Comparison of ENCODE assay signal across 11 mouse cellular contexts in genomic region chr11:45174811-45175798, GRCm38 (mm10).
DNase-seq lines count a peak whose midpoint lies in the region; ATAC-seq and TF ChIP-seq lines count a peak whose summit lies in the region.
"Had no signal": no experiment of that assay in that cellular context is flagged by ENCODE, and none has a peak within 500 bp of the region (broad histone marks: within the 10 kb centered on the region; RNA-seq: fewer than 3 reads in every experiment).

No protein-coding gene starts in this region.

- H3K9ac ChIP-seq in stomach, embryonic 16.5 days (ENCODE audit: low read length) = no peak overlapping the region
- no peak overlapping the region for H3K9ac ChIP-seq in stomach, postnatal 0 days (ENCODE audit: low read length)
- H3K9ac ChIP-seq: embryonic facial prominence, embryonic 13.5 days; liver, embryonic 15.5 days had no signal

- no peaks in the 10 kb centered on the region for H3K9me3 ChIP-seq in stomach, embryonic 16.5 days (replicated peaks; ENCODE audit: control insufficient read depth, low read length)
- H3K9me3 ChIP-seq in stomach, postnatal 0 days (ENCODE audit: control insufficient read depth, low read length) = no peaks in the 10 kb centered on the region
- H3K9me3 ChIP-seq: embryonic facial prominence, embryonic 13.5 days; liver, embryonic 15.5 days had no signal

- no peaks in the 10 kb centered on the region for H3K4me1 ChIP-seq in stomach, embryonic 16.5 days (ENCODE audit: control insufficient read depth, insufficient read depth, low read length)
- H3K4me1 ChIP-seq in stomach, postnatal 0 days (replicated peaks; ENCODE audit: control insufficient read depth, insufficient read depth) = no peaks in the 10 kb centered on the region
- H3K4me1 ChIP-seq: embryonic facial prominence, embryonic 13.5 days; liver, embryonic 15.5 days had no signal

- no peaks in the 10 kb centered on the region for H3K27me3 ChIP-seq in stomach, embryonic 16.5 days (ENCODE audit: control insufficient read depth, insufficient read depth, low read length)
- no peaks in the 10 kb centered on the region for H3K27me3 ChIP-seq in stomach, postnatal 0 days (ENCODE audit: control insufficient read depth, insufficient read depth, low read length)
- H3K27me3 ChIP-seq: embryonic facial prominence, embryonic 13.5 days; liver, embryonic 15.5 days had no signal

- no peak for TF ChIP-seq EP300 in stomach, postnatal 0 days (optimal IDR thresholded peaks at IDR 0.05)

- H3K4me2 ChIP-seq in stomach, embryonic 16.5 days (ENCODE audit: low read depth, low read length) = no peak overlapping the region
- H3K4me2 ChIP-seq in stomach, postnatal 0 days (replicated peaks; ENCODE audit: low read depth) = no peak overlapping the region
- H3K4me2 ChIP-seq: embryonic facial prominence, embryonic 13.5 days; liver, embryonic 15.5 days had no signal

- DNase-seq in stomach, postnatal 0 days (ENCODE audit: low spot score) = no peak
- DNase-seq in gastrocnemius, adult 8-10 months (ENCODE audit: low spot score in 2 of 2) = peak; percentile 45 to 46
- DNase-seq in kidney, postnatal 14 days = peak; percentile 43
- peak; percentile 76 for DNase-seq in skeletal muscle tissue, adult 2 months (ENCODE audit: low read depth, low spot score)
- DNase-seq in thymus, postnatal 25 days = no peak
- no peak for DNase-seq in embryo, embryonic 10 days (ENCODE audit: low spot score)
- DNase-seq: right cerebral cortex, postnatal 4 days; thymus, postnatal 4 days had no signal

- no peaks in the 10 kb centered on the region for H3K36me3 ChIP-seq in stomach, embryonic 16.5 days (ENCODE audit: control insufficient read depth, insufficient read depth, low read length)
- H3K36me3 ChIP-seq in stomach, postnatal 0 days (ENCODE audit: control insufficient read depth, insufficient read depth, low read length) = no peaks in the 10 kb centered on the region
- H3K36me3 ChIP-seq: embryonic facial prominence, embryonic 13.5 days; liver, embryonic 15.5 days had no signal

- no peak overlapping the region for H3K27ac ChIP-seq in stomach, embryonic 16.5 days (ENCODE audit: low read length)
- no peak overlapping the region for H3K27ac ChIP-seq in stomach, postnatal 0 days (replicated peaks)
- H3K27ac ChIP-seq: embryonic facial prominence, embryonic 13.5 days; liver, embryonic 15.5 days had no signal

- TF ChIP-seq CTCF in stomach, postnatal 0 days (IDR thresholded peaks at IDR 0.05; ENCODE audit: low read depth) = no peak

- WGBS in stomach, embryonic 16.5 days = 54% methylated on average over 10 of the region's 10 CpGs
- 55% methylated on average over 10 of the region's 10 CpGs for WGBS in stomach, postnatal 0 days

- H3K4me3 ChIP-seq in stomach, embryonic 16.5 days (replicated peaks; ENCODE audit: low read length) = no peak overlapping the region
- no peak overlapping the region for H3K4me3 ChIP-seq in stomach, postnatal 0 days (ENCODE audit: low read depth, low read length)
- H3K4me3 ChIP-seq: embryonic facial prominence, embryonic 13.5 days; liver, embryonic 15.5 days had no signal

- ATAC-seq in stomach, embryonic 16.5 days (ENCODE audit: insufficient read depth, low FRiP score) = peak; percentile 56; the same call in 1 of the 2 replicates
- no peak for ATAC-seq in stomach, postnatal 0 days (ENCODE audit: low FRiP score, low TSS enrichment)

Comparison
In these comparisons a context has a peak if more than half of its experiments do, and no peak if none do; other contexts are left out.
1. DNase-seq: peak in gastrocnemius, adult 8-10 months (2 of 2), kidney, postnatal 14 days (single experiment) and skeletal muscle tissue, adult 2 months (single experiment); none in stomach, postnatal 0 days (single experiment), thymus, postnatal 25 days (single experiment) and embryo, embryonic 10 days (single experiment).